Comparison of ENCODE assay signal across 18 mouse cellular contexts in the genomic region with DNA sequence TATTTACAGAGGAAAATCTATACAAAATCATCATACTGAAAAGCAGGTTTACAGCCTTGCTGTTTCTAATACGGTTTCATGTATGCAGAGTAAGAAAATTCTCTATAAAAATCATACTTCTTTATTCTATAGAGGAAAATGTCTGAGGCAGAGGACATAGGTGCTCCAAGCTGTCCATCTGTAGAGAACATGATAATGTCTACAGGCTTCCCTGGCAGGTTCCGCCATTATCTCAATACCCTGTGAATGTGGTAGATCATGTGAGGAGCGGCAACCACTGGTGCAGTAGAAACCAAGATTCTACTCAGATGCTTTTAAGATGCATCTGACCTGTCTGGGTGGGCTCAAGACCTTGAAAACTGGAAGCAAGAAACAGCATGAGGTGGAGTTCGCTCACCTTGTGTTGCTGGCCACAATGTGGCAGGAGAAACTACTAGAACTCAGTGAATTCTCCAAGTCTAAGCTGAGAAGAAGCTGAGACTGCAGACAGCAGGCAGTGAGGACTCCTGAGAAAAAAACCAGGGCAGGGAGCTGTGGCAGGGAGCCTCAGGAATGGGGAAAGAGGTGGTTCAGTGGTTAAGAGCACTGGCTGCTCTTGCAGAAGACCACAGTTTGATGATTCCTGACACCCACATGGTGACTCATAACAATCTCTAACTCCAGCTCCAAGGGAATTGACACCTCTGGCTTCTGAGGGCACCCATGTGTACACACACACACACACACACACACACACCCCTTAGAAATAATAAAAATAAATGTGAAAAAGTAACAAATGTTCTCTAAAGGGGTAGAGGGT. TPM values are rescaled to one million over a fixed set of nuclear protein-coding genes. Genes with fewer than 3 reads are reported as not detected.
DNase-seq lines count a peak whose midpoint lies in the region; ATAC-seq and TF ChIP-seq lines count a peak whose summit lies in the region.
"Had no signal": no experiment of that assay in that cellular context is flagged by ENCODE, and none has a peak within 500 bp of the region (broad histone marks: within the 10 kb centered on the region; RNA-seq: fewer than 3 reads in every experiment).

No protein-coding gene starts in this region.

- H3K9ac ChIP-seq in liver, embryonic 12.5 days: peak overlapping the region; percentile 40; the same call in 1 of the 2 replicates
- no peak overlapping the region for H3K9ac ChIP-seq in stomach, embryonic 16.5 days (ENCODE audit: low read length)
- H3K9ac ChIP-seq in forebrain, embryonic 14.5 days (ENCODE audit: low read length): no peak overlapping the region
- H3K9ac ChIP-seq: forebrain, embryonic 15.5 days; heart, embryonic 15.5 days; kidney, embryonic 15.5 days; limb, embryonic 12.5 days had no signal

- TF ChIP-seq CTCF in thymus, adult 2 months (IDR thresholded peaks at IDR 0.05; ENCODE audit: borderline replicate concordance, control insufficient read depth, extremely low read depth, insufficient read depth, low read length, poor library complexity): no peak

- no peaks in the 10 kb centered on the region for H3K9me3 ChIP-seq in liver, embryonic 12.5 days (replicated peaks)
- no peaks in the 10 kb centered on the region for H3K9me3 ChIP-seq in stomach, embryonic 16.5 days (replicated peaks; ENCODE audit: control insufficient read depth, low read length)
- H3K9me3 ChIP-seq in forebrain, embryonic 14.5 days (replicated peaks; ENCODE audit: control insufficient read depth, low read length): no peaks in the 10 kb centered on the region
- H3K9me3 ChIP-seq: forebrain, embryonic 15.5 days; heart, embryonic 15.5 days; kidney, embryonic 15.5 days; limb, embryonic 12.5 days had no signal

- no peak for ATAC-seq in liver, embryonic 12.5 days
- ATAC-seq in stomach, embryonic 16.5 days (ENCODE audit: insufficient read depth, low FRiP score): no peak
- ATAC-seq in forebrain, embryonic 14.5 days: no peak
- ATAC-seq: forebrain, embryonic 15.5 days; hindbrain, postnatal 0 days had no signal

- peak overlapping the region; percentile 69 for H3K4me2 ChIP-seq in liver, embryonic 12.5 days
- no peak overlapping the region for H3K4me2 ChIP-seq in stomach, embryonic 16.5 days (ENCODE audit: low read depth, low read length)
- no peak overlapping the region for H3K4me2 ChIP-seq in forebrain, embryonic 14.5 days (ENCODE audit: low read length)
- H3K4me2 ChIP-seq: forebrain, embryonic 15.5 days; heart, embryonic 15.5 days; kidney, embryonic 15.5 days; limb, embryonic 12.5 days had no signal

- no peak for TF ChIP-seq POLR2A in thymus, adult 2 months (IDR thresholded peaks at IDR 0.05; ENCODE audit: control insufficient read depth, extremely low read depth, insufficient read depth, low read length, poor library complexity)

- H3K4me1 ChIP-seq in thymus, adult 2 months (replicated peaks; ENCODE audit: control insufficient read depth, insufficient read depth, low read length): peaks cover 54% of the 10 kb centered on the region
- peaks cover 97% of the 10 kb centered on the region for H3K4me1 ChIP-seq in liver, embryonic 12.5 days
- H3K4me1 ChIP-seq in stomach, embryonic 16.5 days (ENCODE audit: control insufficient read depth, insufficient read depth, low read length): peaks cover 68% of the 10 kb centered on the region
- peaks cover 12% of the 10 kb centered on the region; the same call in 1 of the 2 replicates for H3K4me1 ChIP-seq in forebrain, embryonic 14.5 days (ENCODE audit: control insufficient read depth, insufficient read depth, low read length)

- 76% methylated on average over 4 of the region's 4 CpGs for WGBS in thymus, adult 2 months
- 49% methylated on average over 4 of the region's 4 CpGs for whole genome bisulfite sequencing in liver, embryonic 12.5 days (ENCODE audit: insufficient replicate concordance)
- WGBS in stomach, embryonic 16.5 days: 85% methylated on average over 4 of the region's 4 CpGs
- 97% methylated on average over 4 of the region's 4 CpGs for WGBS in forebrain, embryonic 14.5 days

- H3K4me3 ChIP-seq in thymus, adult 2 months (ENCODE audit: control insufficient read depth, insufficient read depth, low read length): no peak overlapping the region
- 0 out of 2 replicates have a peak overlapping the region, but pooled peaks have one; percentile 6 for H3K4me3 ChIP-seq in liver, embryonic 12.5 days
- H3K4me3 ChIP-seq in stomach, embryonic 16.5 days (replicated peaks; ENCODE audit: low read length): no peak overlapping the region
- no peak overlapping the region for H3K4me3 ChIP-seq in forebrain, embryonic 14.5 days (ENCODE audit: low read depth, low read length)
- H3K4me3 ChIP-seq: forebrain, embryonic 15.5 days; heart, embryonic 15.5 days; kidney, embryonic 15.5 days; layer of hippocampus, adult 2 months; left cerebral cortex, adult 2 months; limb, embryonic 12.5 days had no signal

- H3K27me3 ChIP-seq in thymus, adult 2 months (ENCODE audit: control insufficient read depth, insufficient read depth, low read length): no peaks in the 10 kb centered on the region
- no peaks in the 10 kb centered on the region for H3K27me3 ChIP-seq in liver, embryonic 12.5 days (replicated peaks)
- H3K27me3 ChIP-seq in stomach, embryonic 16.5 days (ENCODE audit: control insufficient read depth, insufficient read depth, low read length): no peaks in the 10 kb centered on the region
- H3K27me3 ChIP-seq in forebrain, embryonic 14.5 days (replicated peaks; ENCODE audit: control insufficient read depth, insufficient read depth, low read length): no peaks in the 10 kb centered on the region
- H3K27me3 ChIP-seq: forebrain, embryonic 15.5 days; heart, embryonic 15.5 days; kidney, embryonic 15.5 days; limb, embryonic 12.5 days had no signal

- peak; percentile 86 for DNase-seq in heart, adult 11 months
- DNase-seq in heart, adult 8-10 months (ENCODE audit: low spot score): no peak
- no peak for DNase-seq in thymus, adult 2 months
- DNase-seq in thymus, postnatal 4 days: no peak
- no peak for DNase-seq in forebrain, embryonic 14.5 days (ENCODE audit: low spot score)
- no peak for DNase-seq in kidney, adult 18-20 months
- DNase-seq: adrenal gland, postnatal 25 days; cerebellum, adult 9-11 months; retina, postnatal 1 day had no signal

- H3K36me3 ChIP-seq in thymus, adult 2 months (ENCODE audit: control insufficient read depth, insufficient read depth, low read length): no peaks in the 10 kb centered on the region
- peaks cover 3% of the 10 kb centered on the region; the same call in 1 of the 2 replicates for H3K36me3 ChIP-seq in liver, embryonic 12.5 days
- H3K36me3 ChIP-seq in stomach, embryonic 16.5 days (ENCODE audit: control insufficient read depth, insufficient read depth, low read length): no peaks in the 10 kb centered on the region
- no peaks in the 10 kb centered on the region for H3K36me3 ChIP-seq in forebrain, embryonic 14.5 days (ENCODE audit: control insufficient read depth, insufficient read depth, low read length)
- H3K36me3 ChIP-seq: forebrain, embryonic 15.5 days; heart, embryonic 15.5 days; kidney, embryonic 15.5 days; limb, embryonic 12.5 days had no signal

- H3K27ac ChIP-seq in thymus, adult 2 months (ENCODE audit: control insufficient read depth, insufficient read depth, low read length): peak overlapping the region; percentile 90
- H3K27ac ChIP-seq in liver, embryonic 12.5 days: peak overlapping the region; percentile 100
- H3K27ac ChIP-seq in stomach, embryonic 16.5 days (ENCODE audit: low read length): peak overlapping the region; percentile 51
- no peak overlapping the region for H3K27ac ChIP-seq in forebrain, embryonic 14.5 days (ENCODE audit: low read depth, low read length)
- H3K27ac ChIP-seq: forebrain, embryonic 15.5 days; hindbrain, postnatal 0 days; kidney, embryonic 15.5 days; left cerebral cortex, adult 2 months; limb, embryonic 12.5 days had no signal

RNA-seq across cellular contexts. Expression of a gene that starts 20.6 kb away (rescaled TPM):
- 10 to 100 TPM; 23.0 to 31.0 (median 28.3) TPM for total RNA-seq in heart, adult 8-10 months (2022)
- polyA plus RNA-seq in thymus, adult 2 months (2012; rRNA removed): 51.1 and 62.0 TPM in 2 replicates
- 14.9 and 15.4 TPM in 2 replicates for polyA plus RNA-seq in liver, embryonic 12.5 days (2016; fragmentation: Nextera tagmentation; extraction: Ambion mirVana)
- 12.9 and 13.1 TPM in 2 replicates for polyA plus RNA-seq in stomach, embryonic 16.5 days (2015; fragmentation: Nextera tagmentation; extraction: Ambion mirVana)
- polyA plus RNA-seq in forebrain, embryonic 14.5 days (2014; fragmentation: Nextera tagmentation; extraction: Ambion mirVana): 12.2 and 14.2 TPM in 2 replicates
